Mouse (Mus musculus): ENCODE results near the gene Hibadh.

Gene Hibadh

GRCm38 (mm10) chr6:52638471-52639185, 1.6 kb downstream of the Hibadh start:
- DNase-seq = no peak

DNA sequence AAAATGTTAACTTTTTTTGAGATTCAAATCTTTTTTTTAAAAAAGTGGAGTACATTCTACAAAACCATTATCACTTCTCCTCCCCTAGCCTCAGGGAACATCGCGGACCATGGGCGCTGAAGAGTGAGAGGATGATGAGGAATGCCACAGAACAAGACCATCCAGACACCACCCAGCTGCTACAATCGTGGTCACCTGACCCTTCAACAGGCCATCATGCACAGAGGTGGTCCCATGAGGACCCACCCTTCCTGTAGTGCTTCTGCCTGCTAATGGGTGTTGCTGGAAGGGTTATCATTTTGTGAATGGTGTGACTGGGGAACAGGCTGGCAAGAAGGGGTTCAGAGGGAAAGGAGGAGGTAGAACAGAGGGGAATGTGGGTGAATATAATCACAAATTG, 2.9 kb downstream of the Hibadh start:
- no peak for DNase-seq

GRCm38 (mm10) chr6:52635395-52635794, 4.8 kb downstream of the Hibadh start:
- no peak for DNase-seq

- no peak for DNase-seq
Measured at GRCm38 (mm10) chr6:52630625-52631024, 9.6 kb downstream of the Hibadh start.

- no peak for DNase-seq
Measured at GRCm38 (mm10) chr6:52629180-52629579, 11.0 kb downstream of the Hibadh start.

DNA sequence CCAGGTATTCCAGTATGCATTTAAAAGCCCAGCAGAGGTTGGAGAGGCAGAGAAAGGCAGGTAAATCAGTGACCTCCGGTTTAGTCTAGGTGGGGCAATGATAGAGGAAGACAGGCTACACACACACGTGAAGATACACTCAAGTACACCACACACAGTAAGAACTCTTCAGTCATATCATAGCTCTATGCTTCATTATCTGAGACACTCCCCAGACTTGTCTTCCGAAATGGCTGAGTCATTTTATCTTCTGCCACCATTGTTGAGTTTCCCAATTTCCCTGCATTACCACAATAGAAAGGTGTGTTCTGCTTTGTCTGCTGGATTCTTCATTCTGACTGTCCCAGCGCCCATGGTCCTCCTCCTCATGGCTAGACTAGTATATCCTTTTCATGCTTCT, 13.5 kb downstream of the Hibadh start:
- no peak for DNase-seq

DNA sequence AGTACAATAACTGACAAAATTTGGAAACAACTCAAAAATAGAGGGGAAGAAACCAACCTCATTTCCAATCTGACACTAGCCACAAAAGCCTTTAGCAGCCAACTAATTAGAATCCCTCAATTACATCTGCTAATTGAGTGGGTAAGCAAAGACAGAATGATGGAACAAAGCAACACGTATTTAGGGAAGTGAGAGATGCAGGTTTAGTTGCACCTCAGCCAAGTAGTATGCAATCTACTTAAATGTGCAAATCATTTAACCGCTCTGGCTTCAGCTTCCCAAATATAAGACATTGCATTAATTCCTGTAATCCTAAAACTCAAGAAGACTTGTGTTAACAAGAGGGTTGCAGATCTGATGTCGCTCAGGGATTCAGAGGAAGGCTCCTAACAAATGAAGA, 16.4 kb downstream of the Hibadh start:
- DNase-seq = no peak

DNA sequence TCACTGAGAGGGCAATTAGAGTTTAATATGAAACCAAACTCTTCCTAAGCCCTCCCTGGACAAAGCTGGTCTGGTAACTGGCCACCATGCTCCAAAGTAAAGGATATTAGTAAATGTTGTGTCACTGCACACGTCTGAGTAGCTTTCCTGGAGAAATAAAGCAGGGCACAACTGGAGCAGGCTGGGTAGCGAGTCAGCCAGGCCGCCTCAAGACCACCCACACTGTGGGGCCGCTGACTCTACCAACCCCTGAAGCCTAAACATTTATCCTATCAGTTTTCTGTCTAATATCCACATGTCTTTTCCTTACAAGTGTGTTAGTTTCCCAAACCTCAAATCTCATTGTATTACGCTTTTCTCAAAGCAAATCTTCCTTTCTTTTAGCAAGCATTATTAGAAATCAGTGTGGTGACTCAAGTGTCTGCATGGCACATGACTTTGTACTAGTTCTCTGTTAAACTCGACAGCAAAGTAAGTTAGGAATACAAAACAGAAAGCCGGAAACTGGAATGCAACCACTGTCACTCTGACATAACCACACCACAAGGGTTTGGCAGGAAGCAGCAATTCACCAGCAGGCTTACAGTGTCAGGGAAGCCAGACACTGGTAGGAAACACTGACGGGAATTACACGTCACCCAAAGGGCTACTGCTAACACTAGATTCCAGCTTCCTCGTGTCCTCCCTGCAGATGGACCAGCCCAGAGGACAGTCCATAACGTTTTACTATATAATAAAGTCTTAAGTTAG, 18.3 kb downstream of the Hibadh start:
- no peak for DNase-seq

GRCm38 (mm10) chr6:52620090-52620489, 20.1 kb downstream of the Hibadh start:
- no peak for DNase-seq

DNA sequence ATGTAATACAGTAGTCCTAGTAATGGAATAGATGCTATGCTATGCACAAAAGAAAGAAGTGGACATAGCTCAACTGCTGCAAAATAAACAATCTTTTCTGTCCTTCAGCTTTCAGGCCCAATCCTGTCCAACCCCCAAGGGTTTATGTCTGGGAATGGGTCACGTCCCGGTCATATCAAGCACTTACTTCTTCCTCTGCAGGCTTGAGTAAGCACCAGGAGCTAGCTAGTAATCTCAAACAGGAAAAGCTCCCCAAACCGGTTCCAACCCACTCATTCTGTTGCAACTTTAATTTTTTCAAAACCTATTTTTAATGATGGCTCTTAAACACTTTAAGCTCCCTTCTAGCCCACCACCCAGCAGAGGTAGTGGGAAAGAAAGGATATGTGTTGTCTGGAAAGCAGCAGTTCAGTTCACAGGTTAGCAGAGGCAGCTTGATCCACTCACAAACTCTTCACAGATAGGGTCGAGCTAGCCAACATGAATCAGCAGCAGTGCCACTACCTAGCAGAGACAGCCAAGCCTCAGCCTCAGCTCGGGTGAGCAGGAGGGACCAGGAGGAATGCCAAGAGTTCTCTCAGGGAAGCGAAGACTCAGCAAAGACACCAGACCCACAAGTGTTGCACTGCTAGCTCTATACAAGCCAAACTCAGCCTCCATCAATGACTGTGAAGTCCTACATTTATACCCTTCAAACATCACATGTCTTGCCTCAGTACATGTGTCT, 30.4 kb downstream of the Hibadh start:
- DNase-seq = no peak

GRCm38 (mm10) chr6:52608121-52608520, 32.1 kb downstream of the Hibadh start:
- no peak for DNase-seq

GRCm38 (mm10) chr6:52606746-52607347, 33.3 kb downstream of the Hibadh start:
- no peak for DNase-seq

- no peak for DNase-seq
Measured at GRCm38 (mm10) chr6:52601706-52602642, 38.2 kb downstream of the Hibadh start.

DNA sequence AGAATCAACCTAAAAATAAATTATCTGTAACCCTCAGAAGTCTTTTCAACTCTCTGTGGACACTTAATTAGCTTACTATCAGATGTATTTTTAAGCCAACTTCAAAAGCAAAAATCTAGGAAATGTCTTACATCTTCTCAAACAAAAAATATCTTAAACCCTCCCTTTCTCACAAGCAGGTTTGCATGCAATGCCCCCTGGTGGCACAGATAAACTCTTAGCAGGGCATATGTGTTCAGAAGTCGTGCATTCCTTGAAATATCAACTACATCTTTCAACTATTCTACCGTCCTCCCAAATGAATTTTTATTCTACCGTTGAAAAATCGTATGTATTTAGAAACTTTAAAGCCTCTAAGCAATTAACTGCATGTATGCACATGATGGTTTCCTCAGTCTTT, 39.1 kb downstream of the Hibadh start:
- peak; percentile 58 for DNase-seq

GRCm38 (mm10) chr6:52594752-52595151, 45.4 kb downstream of the Hibadh start:
- DNase-seq = no peak

- no peak for DNase-seq
Measured at GRCm38 (mm10) chr6:52586564-52586963, 53.6 kb downstream of the Hibadh start.

DNA sequence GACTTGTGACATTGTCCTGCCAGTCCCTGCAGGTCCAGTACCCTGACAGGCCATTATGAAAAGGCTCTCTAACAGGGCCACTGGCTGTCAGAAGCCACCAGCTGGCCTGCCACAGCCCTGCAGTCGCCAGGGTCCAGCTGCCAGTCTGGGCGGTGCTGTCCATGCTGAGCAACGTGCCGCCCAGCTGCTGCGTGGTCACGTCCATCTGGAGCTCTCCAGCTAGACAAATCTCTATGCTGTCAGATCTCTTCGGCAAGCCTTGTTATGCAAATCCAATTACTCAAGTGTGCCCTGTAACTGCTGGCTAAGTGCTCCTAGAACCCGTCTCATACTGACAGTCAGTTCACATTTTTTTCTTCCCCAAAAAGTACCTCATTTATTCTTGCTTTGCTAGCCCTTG, 55.8 kb downstream of the Hibadh start:
- peak; percentile 92 for DNase-seq

GRCm38 (mm10) chr6:52581081-52581480, 59.1 kb downstream of the Hibadh start:
- no peak for DNase-seq

DNA sequence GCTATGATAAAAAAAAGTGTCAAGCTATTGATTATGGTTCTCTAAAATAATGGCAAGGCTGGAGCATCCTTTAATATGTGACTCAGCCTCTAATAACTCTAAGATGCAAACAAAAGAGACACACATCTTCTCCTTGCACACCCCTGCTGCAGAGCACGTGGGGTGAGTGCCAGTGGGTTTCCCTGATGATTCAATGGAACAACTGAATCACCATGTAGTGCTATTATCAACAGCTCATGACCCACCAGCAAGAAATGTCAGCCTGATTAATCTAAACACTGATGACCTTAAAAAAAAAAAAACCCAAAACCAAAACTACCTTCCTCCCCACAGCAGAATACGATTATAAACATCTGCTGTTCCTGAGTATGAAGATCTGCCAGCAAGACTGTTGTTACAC, 61.9 kb downstream of the Hibadh start:
- DNase-seq = no peak

GRCm38 (mm10) chr6:52577270-52577669, 62.9 kb downstream of the Hibadh start:
- peak; percentile 70 for DNase-seq

- DNase-seq = peak; percentile 24
Measured at GRCm38 (mm10) chr6:52568706-52569105, 71.5 kb downstream of the Hibadh start.
